Mouse (Mus musculus): ENCODE results near the gene 6430628N08Rik. TPM values are rescaled to one million over a fixed set of nuclear protein-coding genes. Genes with fewer than 3 reads are reported as not detected.

Gene 6430628N08Rik
- total and polyA plus RNA-seq, 2 experiments from 2014 or later: 0.33 to 1.2 TPM

DNA sequence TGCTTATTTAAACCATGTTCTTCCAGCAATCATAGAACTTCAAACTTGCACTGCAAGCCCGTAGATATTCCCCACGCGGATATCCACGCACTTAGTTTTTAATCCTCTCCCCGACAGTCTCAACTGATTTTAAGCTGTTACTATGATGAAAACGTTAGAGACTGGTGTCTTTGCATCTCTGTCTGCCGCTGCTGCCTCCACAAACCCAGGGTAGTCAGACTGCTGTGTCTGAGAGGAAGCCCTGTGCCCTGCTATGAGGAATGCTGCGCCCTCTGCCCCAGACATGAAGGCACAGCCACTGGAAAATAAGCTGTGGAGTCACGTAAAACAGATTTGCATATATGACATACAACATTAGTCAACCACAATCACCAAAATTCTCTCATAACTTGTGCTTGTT lies 11.6 kb upstream of the 6430628N08Rik start:
- DNase-seq (ENCODE audit: low spot score) (no peak), ATAC-seq (ENCODE audit: low FRiP score) (no peak)
- Histone ChIP-seq H3K9ac (replicated peaks; ENCODE audit: low read length, poor library complexity, severe bottlenecking) (no peak overlapping the region), H3K36me3 (ENCODE audit: insufficient read depth, low read length) (peaks cover 5% of the 10 kb centered on the region; the same call in 1 of the 2 replicates), H3K27ac (ENCODE audit: low read depth, low read length) (0 out of 2 replicates have a peak overlapping the region, but pooled peaks have one; percentile 4), H3K4me3 (ENCODE audit: low read depth, low read length) (no peak overlapping the region), H3K9me3 (ENCODE audit: low read length) (no peaks in the 10 kb centered on the region), H3K4me2 (ENCODE audit: low read depth, low read length, poor library complexity, severe bottlenecking) (no peak overlapping the region), H3K4me1 (ENCODE audit: insufficient read depth, low read length) (peaks cover 30% of the 10 kb centered on the region), H3K27me3 (ENCODE audit: insufficient read depth, low read length) (no peaks in the 10 kb centered on the region)
- WGBS: 23% methylated on average over 9 of the region's 9 CpGs
- no peak for TF ChIP-seq CTCF (IDR thresholded peaks at IDR 0.05)

DNA sequence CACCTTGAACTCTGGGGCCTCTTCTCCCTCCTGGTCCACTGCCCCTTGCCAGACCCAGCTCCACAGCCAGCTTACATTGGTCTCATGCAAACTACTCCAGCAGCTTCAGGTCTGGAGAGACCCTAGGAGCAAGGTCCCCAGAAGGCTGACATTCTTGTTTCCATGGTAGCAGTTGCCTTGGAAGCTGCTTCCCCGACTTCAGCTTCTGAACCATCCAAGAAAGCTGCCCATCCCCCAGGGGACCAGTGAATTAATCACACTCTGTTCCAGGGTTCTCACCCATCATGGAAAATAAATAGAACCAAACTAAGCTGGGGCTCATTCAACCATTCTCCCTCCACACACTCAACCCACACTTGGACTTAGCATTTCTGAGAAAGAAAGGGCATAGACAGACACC lies 9.3 kb upstream of the 6430628N08Rik start:
- Histone ChIP-seq H3K27ac (ENCODE audit: low read depth, low read length) (peak overlapping the region; percentile 59; the same call in 1 of the 2 replicates), H3K27me3 (ENCODE audit: insufficient read depth, low read length) (no peaks in the 10 kb centered on the region), H3K9me3 (ENCODE audit: low read length) (no peaks in the 10 kb centered on the region), H3K36me3 (ENCODE audit: insufficient read depth, low read length) (no peaks in the 10 kb centered on the region), H3K9ac (replicated peaks; ENCODE audit: low read length, poor library complexity, severe bottlenecking) (no peak overlapping the region), H3K4me2 (ENCODE audit: low read depth, low read length, poor library complexity, severe bottlenecking) (no peak overlapping the region), H3K4me1 (ENCODE audit: insufficient read depth, low read length) (peaks cover 35% of the 10 kb centered on the region), H3K4me3 (ENCODE audit: low read depth, low read length) (no peak overlapping the region)
- WGBS: 6% methylated on average over 1 of the region's 1 CpGs
- DNase-seq (ENCODE audit: low spot score): peak; percentile 86
- no peak for TF ChIP-seq CTCF (IDR thresholded peaks at IDR 0.05)
- peak; percentile 42 for ATAC-seq (ENCODE audit: low FRiP score)

DNA sequence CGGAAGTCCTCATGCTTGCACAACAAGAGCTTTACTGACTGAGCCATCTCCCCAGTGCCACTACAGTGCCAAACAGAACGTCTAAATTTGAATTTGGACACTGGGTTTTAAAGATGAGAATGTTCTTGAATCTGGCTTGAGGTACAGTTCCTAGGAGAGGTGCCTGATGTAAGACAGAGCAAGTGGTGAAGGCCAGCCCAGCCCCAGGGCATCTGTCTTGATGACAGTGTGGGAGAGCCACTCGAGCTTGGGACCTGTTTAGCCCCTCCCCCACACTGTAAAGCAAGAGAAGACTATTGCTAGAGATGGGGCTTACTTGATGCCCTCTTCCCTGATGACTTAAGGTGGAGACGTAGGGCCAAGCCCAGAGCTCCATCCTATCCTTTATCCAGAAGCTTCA lies 8.3 kb upstream of the 6430628N08Rik start:
- H3K9ac ChIP-seq (replicated peaks; ENCODE audit: low read length, poor library complexity, severe bottlenecking): no peak overlapping the region
- TF ChIP-seq CTCF (IDR thresholded peaks at IDR 0.05): no peak
- H3K4me3 ChIP-seq (ENCODE audit: low read depth, low read length): no peak overlapping the region
- no peaks in the 10 kb centered on the region for H3K27me3 ChIP-seq (ENCODE audit: insufficient read depth, low read length)
- H3K4me1 ChIP-seq (ENCODE audit: insufficient read depth, low read length): peaks cover 36% of the 10 kb centered on the region
- H3K36me3 ChIP-seq (ENCODE audit: insufficient read depth, low read length): no peaks in the 10 kb centered on the region
- WGBS: 66% methylated on average over 4 of the region's 4 CpGs
- DNase-seq (ENCODE audit: low spot score) (no peak), ATAC-seq (ENCODE audit: low FRiP score) (no peak)
- no peak overlapping the region for H3K27ac ChIP-seq (ENCODE audit: low read depth, low read length)
- H3K4me2 ChIP-seq (ENCODE audit: low read depth, low read length, poor library complexity, severe bottlenecking): no peak overlapping the region
- no peaks in the 10 kb centered on the region for H3K9me3 ChIP-seq (ENCODE audit: low read length)

DNA sequence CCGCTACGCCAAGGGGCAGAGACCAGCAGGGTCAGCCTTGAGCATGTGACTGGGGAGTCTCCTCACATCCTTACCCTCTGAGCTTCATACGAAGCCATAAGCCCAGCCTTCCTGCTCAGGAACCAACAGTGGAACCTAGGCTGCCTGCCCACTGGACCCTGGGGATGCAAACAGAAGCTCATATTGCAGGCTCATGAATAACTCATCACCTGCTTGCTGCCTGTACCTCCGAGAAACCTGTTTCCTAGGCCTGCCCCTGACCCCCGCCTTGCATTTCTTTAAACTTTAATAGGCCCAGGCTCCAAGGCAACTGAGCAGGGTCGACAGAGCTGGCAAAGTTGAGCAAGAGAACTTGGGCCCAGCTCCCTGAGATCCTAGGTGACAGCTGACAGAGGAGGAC lies 6.4 kb upstream of the 6430628N08Rik start, which contains the start of gene Kncn:
TSS of gene Kncn (plus strand) at position 379 of the 400 bp plus-strand sequence.
- ATAC-seq (ENCODE audit: low FRiP score): no peak
- H3K27ac ChIP-seq (ENCODE audit: low read depth, low read length): 0 out of 2 replicates have a peak within 1 kb of the TSS, but pooled peaks have one; percentile 62
- no peaks in the 10 kb centered on the region for H3K9me3 ChIP-seq (ENCODE audit: low read length)
- no peaks in the 10 kb centered on the region for H3K36me3 ChIP-seq (ENCODE audit: insufficient read depth, low read length)
- H3K4me2 ChIP-seq (ENCODE audit: low read depth, low read length, poor library complexity, severe bottlenecking): no peak within 1 kb of the TSS
- no peak for TF ChIP-seq CTCF (IDR thresholded peaks at IDR 0.05)
- no peak within 1 kb of the TSS for H3K4me3 ChIP-seq (ENCODE audit: low read depth, low read length)
- H3K4me1 ChIP-seq (ENCODE audit: insufficient read depth, low read length): peaks cover 25% of the 10 kb centered on the region
- H3K9ac ChIP-seq (replicated peaks; ENCODE audit: low read length, poor library complexity, severe bottlenecking): no peak within 1 kb of the TSS
- 74% methylated on average over 6 of the region's 6 CpGs for WGBS
- no peaks in the 10 kb centered on the region for H3K27me3 ChIP-seq (ENCODE audit: insufficient read depth, low read length)
- DNase-seq (ENCODE audit: low spot score): no peak

DNA sequence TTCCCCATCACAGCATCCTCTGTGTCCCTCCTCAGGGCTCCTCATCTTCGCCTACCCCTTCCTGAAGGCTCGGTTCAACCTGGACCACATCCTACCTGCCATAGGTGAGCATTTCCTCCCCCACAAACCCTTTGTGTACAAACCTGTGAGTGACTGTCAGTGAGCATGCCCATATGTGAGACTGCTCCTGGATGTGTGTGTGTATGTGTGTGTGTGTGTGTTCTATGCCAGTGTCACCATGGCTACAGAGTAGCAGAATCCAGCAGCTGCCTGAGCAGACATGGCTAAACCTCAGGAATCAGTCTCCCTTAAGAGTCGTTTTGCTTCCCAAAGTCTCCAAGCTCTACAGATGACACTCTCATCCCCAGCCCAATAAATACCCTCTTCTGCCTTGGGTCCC lies 4.6 kb upstream of the 6430628N08Rik start:
- no peaks in the 10 kb centered on the region for H3K36me3 ChIP-seq (ENCODE audit: insufficient read depth, low read length)
- peaks cover 14% of the 10 kb centered on the region for H3K27me3 ChIP-seq (ENCODE audit: insufficient read depth, low read length)
- DNase-seq (ENCODE audit: low spot score) (peak; percentile 85), ATAC-seq (ENCODE audit: low FRiP score) (peak; percentile 82)
- H3K4me3 ChIP-seq (ENCODE audit: low read depth, low read length): no peak overlapping the region
- no peak for TF ChIP-seq CTCF (IDR thresholded peaks at IDR 0.05)
- H3K27ac ChIP-seq (ENCODE audit: low read depth, low read length): peak overlapping the region; percentile 62; the same call in 1 of the 2 replicates
- WGBS: 66% methylated on average over 3 of the region's 3 CpGs
- no peak overlapping the region for H3K4me2 ChIP-seq (ENCODE audit: low read depth, low read length, poor library complexity, severe bottlenecking)
- H3K4me1 ChIP-seq (ENCODE audit: insufficient read depth, low read length): peaks cover 20% of the 10 kb centered on the region
- 0 out of 2 replicates have a peak overlapping the region, but pooled peaks have one; percentile 8 for H3K9ac ChIP-seq (replicated peaks; ENCODE audit: low read length, poor library complexity, severe bottlenecking)
- no peaks in the 10 kb centered on the region for H3K9me3 ChIP-seq (ENCODE audit: low read length)

DNA sequence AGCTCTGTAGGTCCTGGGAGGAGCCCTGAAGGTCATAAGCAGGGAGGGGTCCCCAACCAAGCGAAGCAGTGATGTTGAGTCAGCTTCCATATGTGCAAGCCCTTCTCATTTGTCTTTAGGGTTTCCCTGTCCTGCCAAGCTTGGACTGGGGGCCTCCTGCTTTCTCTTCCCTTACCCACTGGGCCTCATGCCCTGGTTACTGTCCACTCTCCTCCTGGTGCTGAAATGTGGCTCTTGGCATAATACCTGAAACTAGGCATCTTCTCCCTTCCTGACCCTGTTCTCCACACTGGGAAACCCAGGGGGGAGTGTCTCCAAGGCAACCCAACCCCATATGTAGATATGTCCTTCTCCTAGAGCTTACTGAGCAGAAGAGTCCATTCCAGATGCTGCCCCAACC lies 3.6 kb upstream of the 6430628N08Rik start:
- 0 out of 2 replicates have a peak overlapping the region, but pooled peaks have one; percentile 62 for H3K27ac ChIP-seq (ENCODE audit: low read depth, low read length)
- TF ChIP-seq CTCF (IDR thresholded peaks at IDR 0.05): no peak
- H3K4me1 ChIP-seq (ENCODE audit: insufficient read depth, low read length): peaks cover 11% of the 10 kb centered on the region; the same call in 1 of the 2 replicates
- H3K36me3 ChIP-seq (ENCODE audit: insufficient read depth, low read length): no peaks in the 10 kb centered on the region
- H3K9ac ChIP-seq (replicated peaks; ENCODE audit: low read length, poor library complexity, severe bottlenecking): no peak overlapping the region
- H3K4me2 ChIP-seq (ENCODE audit: low read depth, low read length, poor library complexity, severe bottlenecking): no peak overlapping the region
- peaks cover 20% of the 10 kb centered on the region for H3K27me3 ChIP-seq (ENCODE audit: insufficient read depth, low read length)
- no peaks in the 10 kb centered on the region for H3K9me3 ChIP-seq (ENCODE audit: low read length)
- DNase-seq (ENCODE audit: low spot score) (no peak), ATAC-seq (ENCODE audit: low FRiP score) (no peak)
- 67% methylated on average over 1 of the region's 1 CpGs for WGBS
- no peak overlapping the region for H3K4me3 ChIP-seq (ENCODE audit: low read depth, low read length)
